Mouse (Mus musculus): ENCODE measurements at regions not wholly inside any gene's neighbourhood (a gene's known extent, or its start where the extent isn't known, plus 50 kb on each side); places are given as distances from the start of the nearest gene placed in this dataset.

DNA sequence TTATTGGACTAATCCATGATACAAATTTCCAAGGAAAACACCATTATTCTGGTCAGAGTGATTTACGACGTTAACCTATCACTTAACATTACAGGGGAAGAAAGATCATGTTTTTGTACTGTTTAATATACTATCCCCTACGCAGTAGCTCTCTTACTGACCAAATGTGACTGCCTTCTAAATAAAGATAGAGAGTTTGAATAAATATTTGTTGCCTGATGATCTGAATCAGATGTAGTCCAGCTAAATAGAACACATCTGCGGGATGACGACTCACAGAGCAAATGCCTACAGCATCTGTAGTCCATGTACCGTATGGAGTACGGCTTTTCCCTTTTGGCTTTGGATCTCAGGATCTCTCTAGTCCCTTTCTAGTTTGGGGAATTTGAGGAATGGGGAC, 171.9 kb upstream of the Tenm3 start:
- DNase-seq (ENCODE audit: low spot score): no peak

DNA sequence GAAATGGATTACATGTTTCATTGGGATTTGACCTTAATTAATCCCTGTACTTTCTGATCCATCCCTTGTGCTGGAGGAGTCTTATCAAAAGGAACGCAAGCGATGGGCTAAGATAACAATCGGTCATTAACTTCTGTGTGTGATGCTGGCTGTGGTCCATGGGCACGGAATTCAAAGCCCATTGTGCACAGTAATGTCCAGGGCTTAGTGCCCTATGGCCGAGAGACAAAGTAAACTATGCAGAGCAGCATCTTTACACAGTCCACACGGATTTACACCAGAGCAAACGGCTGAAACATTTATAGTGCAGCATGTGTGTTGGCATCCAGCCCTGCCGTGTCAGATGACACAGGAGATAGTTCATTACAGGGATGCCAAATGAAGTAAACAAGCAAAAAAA, 171.4 kb upstream of the Tenm3 start:
- no peak for DNase-seq (ENCODE audit: low spot score)

DNA sequence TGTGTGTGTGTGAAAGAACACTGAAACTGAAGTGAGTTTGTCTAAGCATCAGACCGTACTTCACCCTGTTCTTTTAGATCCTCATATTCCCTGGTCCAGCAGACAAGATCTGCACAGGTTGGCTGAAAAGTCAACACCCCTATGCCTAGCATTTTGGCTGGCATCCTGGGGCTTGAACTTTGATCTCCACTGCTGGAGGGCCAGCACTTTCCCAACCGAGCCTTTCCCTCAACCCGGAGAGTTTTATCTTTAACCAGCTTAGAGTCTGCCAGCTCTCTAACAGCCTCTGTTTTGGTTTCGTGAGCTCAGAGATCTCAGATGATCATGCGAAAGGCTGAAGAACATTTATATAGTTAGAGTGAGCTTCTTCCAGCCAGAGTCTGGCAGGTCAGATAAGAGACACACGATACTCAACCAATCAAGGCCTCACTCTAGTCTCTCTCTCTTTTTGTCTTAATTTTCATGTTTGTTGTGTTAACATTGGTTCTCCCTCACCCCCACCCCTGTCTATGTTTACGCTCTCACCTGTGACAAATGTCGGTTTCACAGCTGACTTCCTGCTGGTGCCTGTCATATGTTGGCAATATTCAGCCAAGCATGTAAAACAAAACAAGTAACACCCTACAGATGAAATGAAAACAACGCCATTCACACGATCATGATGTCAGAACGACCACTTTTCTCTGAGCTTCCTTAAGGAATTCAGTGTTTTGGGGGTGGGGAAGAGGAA, 162.7 kb upstream of the Tenm3 start:
- DNase-seq (ENCODE audit: low spot score): no peak

DNA sequence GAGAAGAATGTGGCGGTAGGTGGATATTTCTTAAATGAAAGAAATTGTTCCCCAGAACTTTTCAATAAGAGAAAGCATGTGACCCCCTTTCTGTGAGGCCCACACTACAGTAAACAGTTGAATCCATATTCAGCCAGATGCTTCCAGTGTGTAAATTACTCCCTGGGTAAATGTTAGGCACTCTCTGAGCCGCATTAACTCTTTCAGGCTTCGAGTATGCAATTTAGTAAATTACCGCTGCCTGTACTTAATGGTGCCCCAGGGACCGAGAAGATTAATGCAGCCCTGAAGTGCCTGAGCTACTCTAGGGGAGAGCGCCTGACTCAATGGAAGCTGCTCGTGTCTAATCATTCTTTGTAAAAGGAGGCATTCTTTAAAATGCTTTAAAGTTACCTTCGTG, 137.9 kb upstream of the Tenm3 start:
- DNase-seq (ENCODE audit: low spot score): no peak

GRCm38 (mm10) chr8:48980755-48981154, 137.0 kb upstream of the Tenm3 start:
- DNase-seq (ENCODE audit: low spot score): no peak

- DNase-seq (ENCODE audit: low spot score): no peak
Measured at GRCm38 (mm10) chr8:48970655-48971054, 126.9 kb upstream of the Tenm3 start.

DNA sequence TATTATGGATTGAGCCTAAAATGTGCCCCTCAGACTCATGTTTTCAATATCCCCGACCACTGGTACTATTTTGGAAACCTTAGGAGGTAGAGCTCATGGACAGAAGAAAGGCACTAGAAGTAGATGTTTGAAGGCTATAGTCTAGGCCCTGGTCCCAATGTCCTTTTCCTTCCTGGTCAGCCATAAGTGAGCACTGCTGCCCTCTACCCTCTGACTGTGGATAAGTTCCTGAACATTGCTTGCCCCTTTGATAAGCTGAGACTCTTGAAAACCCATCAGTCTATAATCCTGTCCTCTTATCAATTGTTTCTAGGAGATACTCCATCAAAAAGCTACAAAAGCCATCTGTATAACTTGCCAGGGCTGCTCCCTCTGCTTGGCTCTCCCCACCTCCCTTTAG, 121.2 kb upstream of the Tenm3 start:
- no peak for DNase-seq (ENCODE audit: low spot score)

GRCm38 (mm10) chr8:48957614-48958013, 113.9 kb upstream of the Tenm3 start:
- no peak for DNase-seq (ENCODE audit: low spot score)

- DNase-seq (ENCODE audit: low spot score): no peak
Measured at GRCm38 (mm10) chr8:48951412-48951811, 107.7 kb upstream of the Tenm3 start.

GRCm38 (mm10) chr8:48944177-48944576, 100.4 kb upstream of the Tenm3 start:
- DNase-seq (ENCODE audit: low spot score): no peak

GRCm38 (mm10) chr8:48937144-48937543, 93.4 kb upstream of the Tenm3 start:
- no peak for DNase-seq (ENCODE audit: low spot score)

GRCm38 (mm10) chr8:48927135-48927534, 83.4 kb upstream of the Tenm3 start:
- no peak for DNase-seq (ENCODE audit: low spot score)

DNA sequence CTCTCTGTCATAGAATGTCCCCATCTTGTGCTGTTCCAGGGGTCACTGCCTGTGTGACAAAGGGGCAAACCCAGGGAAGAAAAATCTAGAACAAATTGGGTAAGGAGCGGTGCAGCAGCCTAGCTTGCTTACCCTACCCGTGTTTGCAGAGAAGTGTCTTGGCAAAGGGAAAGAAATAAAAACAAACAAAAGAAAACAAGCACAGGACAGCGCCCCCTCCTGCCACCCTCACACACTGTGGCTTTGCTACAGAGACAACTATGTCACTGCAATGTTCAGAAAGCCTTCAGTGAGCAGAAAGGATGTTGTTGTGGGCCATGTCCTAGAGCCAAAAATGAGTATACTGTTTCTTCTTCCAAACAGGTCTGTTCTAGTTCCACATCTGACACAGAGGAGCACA, 71.5 kb upstream of the Tenm3 start:
- no peak for DNase-seq (ENCODE audit: low spot score)

DNA sequence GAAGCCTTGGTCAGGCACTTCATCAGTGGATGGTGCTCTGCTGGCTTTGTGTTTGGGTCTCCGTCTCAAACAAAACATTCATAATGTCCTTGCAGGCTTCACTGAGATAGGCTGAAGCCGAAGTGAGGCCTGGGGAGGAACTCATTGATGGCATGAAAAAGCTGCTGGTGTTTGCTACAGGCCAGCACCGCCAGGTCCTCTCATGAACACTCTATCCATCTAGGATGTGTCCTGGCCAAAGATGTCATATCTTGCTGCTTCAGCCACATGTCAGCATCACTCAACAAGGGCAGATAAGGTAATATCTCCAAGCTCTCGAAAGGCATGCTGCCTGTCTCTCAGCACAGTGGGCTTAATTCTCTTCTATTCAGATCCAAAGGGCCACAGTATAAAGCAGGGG, 69.1 kb upstream of the Tenm3 start:
- DNase-seq (ENCODE audit: low spot score): no peak

- DNase-seq (ENCODE audit: low spot score): no peak
Measured at GRCm38 (mm10) chr8:48901668-48902406, 58.1 kb upstream of the Tenm3 start.

- no peak for DNase-seq (ENCODE audit: low spot score)
Measured at GRCm38 (mm10) chr8:48896687-48897086, 52.9 kb upstream of the Tenm3 start.

GRCm38 (mm10) chr8:48896251-48896650, 52.5 kb upstream of the Tenm3 start:
- no peak for DNase-seq (ENCODE audit: low spot score)

GRCm38 (mm10) chr8:48895586-48895985, 51.8 kb upstream of the Tenm3 start:
- DNase-seq (ENCODE audit: low spot score): no peak

Measured in testis, postnatal 14 days (tissue).